Mouse (Mus musculus) CD4-positive, CD25-positive, alpha-beta regulatory T cell, adult 4 months (primary cell): ENCODE measurements at regions not wholly inside any gene's neighbourhood (a gene's known extent, or its start where the extent isn't known, plus 50 kb on each side); places are given as distances from the start of the nearest gene placed in this dataset.

Source experiments
- ATAC-seq: one replicate; pipeline ENCODE4 v1.8.0; 2017

DNA sequence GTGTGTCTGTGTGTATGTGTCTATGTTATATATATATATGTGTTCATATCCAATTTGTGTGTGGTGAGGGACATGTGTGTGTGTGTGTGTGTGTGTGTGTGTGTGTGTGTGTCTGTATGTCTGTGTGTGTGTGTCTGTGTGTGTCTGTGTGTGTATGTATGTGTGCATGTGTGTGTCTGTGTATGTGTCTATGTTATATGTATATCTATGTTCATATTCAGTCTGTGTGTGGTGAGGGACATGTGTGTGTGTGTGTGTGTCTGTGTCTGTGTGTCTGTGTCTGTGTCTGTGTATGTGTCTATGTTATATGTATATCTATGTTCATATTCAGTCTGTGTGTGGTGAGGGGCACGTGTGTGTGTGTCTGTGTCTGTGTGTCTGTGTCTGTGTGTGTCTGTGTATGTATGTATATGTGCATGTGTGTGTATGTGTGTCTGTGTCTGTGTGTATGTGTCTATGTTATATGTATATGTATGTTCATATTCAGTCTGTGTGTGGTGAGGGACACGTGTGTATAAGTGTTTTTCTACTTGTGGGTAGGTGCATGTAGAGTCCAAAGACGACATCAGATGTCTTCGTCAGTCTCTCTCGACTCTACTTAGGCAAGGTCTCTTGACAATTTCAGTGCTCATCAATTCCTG, 370.5 kb upstream of the Slc7a11 start:
- ATAC-seq = no peak

DNA sequence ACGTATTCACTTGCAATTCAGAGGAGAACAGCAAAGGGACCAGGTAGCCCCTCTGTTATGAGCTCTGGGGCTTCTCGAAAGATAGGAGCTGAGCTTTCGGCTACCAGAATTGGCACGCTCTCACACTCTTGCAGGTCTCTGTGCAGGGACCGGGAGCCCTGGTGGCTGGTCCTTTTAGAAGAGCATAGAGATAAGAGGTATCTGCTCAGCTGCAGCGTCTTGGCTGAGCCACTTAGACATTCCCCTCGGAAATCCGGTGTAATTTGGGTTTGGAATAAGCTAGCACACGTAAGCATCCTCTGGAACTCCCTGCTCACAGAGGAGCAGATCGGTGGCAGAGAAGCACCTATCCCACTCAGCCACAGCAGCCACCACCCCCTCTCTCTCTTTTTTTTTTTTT, 372.3 kb upstream of the Slc7a11 start:
- no peak for ATAC-seq

DNA sequence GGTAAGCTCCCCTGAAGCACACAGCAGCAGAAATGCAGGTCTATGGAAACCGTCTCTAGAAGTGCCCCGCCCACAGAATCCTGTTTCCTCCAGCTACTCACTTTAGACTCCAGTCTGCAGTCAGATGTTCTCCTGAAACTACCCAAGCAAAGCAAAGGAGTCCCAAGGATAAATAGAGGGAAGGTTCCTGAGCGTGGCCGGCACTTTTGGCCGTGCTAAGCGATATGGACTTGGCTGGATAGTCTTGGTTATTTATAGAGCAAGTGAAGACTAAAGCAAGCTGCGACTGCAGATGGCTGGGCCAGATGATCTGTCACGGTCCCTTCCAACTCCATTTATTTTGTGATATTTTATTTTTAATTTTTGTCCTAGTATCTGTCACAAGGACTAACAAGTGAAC, 373.1 kb upstream of the Slc7a11 start:
- no peak for ATAC-seq

DNA sequence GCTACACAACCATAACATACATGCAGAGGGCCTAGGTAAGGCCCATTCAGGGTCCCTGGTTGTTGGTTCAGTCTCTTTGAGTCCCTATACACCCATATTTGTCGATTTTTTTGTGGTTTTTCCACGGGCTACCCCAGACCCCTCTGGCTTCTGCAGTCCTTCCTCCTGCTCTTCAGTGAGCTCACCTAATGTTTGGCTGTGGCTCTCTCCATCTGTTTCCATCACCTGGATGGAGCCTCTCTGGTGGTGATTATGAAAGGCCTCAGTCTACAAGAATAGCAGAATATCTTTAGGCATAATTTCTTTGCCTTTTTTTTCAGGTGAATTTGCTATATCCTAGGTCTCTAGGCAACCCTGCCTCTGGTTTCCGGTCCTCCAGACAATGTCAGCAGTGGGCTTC, 373.9 kb upstream of the Slc7a11 start:
- ATAC-seq = no peak

DNA sequence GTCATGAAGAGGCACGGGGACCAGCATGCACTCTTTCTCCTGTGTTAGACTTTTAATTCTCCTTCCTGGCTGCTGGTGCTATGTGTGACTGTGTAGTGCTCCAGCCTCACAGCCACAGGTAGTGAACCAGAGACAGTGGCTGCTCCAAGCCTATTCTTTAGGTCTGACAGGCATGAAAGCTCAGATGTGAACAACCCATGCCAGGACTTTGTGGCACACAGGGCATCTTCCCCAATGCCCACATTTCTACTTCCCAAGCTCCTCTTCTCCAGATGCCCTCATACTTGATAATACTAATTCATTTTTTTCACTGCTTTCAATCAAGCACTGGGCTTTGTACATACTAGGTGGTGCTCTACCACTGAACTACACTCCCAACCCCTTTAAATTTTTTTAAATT, 377.4 kb upstream of the Slc7a11 start:
- ATAC-seq = no peak

DNA sequence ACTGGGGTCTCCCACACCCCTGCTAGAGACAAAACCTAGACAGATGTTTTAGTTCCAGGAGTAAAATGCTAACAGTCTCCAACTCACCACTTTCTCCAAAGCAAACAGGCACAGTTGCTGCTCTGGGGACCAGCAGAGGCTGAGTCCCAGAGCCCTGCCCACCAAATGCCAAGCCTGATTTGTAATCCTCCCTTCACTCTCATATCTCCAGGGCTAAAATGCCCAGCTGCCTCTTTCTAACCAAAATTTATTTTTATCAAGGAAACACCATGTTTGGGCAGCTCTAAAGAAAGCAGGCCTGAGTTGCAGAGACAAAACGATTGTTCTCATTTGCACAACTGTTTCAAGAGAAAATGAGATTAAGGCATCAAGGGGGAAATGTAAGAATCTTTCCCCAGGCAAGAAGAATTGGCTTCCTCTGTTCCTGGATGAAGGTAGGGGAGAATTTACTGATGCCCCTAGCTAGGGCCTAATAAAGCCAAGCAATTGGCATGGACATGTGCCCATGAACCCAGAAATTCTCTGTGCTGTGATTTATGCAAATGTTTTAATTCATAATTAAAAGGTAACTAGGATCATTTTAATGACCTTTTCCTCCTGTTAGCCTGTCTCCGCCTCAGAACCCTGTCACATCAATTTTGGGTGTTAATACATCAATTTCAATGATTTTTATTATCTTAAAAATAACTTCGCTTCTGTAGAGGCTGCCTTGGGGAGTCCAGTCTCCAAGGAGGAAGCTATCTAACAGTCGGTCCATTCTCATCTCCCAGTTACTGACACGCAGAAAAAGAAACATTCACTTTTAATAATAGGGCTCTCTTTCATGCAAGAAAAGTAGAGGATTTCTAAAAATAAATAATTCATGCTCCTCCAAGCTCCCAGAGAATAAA, 382.4 kb upstream of the Slc7a11 start:
- ATAC-seq = no peak

DNA sequence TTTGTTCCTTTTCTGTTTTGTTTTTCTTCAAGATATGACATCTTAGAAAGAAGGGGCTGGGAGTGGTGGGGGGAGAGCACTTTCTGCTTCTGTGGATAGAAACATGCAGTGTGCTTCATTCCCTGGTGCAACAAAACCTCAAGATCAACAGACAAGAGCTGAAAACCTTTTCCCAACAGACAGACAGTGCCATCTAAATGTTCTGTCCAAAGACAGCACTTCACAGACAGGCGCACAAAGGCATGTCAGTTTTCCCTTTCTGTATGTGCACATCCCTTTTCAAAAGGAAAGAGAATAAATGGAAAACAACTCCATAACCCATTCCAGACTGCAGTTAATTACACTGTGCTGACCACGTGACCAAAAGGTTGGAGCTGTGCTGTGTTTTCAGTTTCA, 383.0 kb upstream of the Slc7a11 start:
- ATAC-seq = no peak

DNA sequence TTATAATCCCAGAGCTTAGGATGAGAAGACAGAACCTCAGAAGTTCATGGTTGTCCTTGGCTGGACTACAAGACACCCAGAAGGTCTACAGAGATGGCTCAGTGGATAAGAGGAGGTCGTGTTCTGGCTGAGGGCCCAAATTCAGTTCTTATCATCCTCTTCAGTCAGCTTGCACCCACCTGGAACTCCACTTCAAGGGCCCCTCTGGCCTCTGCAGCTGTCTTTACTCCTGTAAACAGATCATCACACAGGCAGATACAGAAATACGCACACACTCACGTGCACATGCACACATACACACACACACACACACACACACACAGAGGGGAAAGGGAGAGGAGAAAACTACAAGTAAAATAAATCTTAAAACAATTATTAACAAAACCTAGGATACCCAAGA, 385.8 kb upstream of the Slc7a11 start:
- ATAC-seq = no peak

DNA sequence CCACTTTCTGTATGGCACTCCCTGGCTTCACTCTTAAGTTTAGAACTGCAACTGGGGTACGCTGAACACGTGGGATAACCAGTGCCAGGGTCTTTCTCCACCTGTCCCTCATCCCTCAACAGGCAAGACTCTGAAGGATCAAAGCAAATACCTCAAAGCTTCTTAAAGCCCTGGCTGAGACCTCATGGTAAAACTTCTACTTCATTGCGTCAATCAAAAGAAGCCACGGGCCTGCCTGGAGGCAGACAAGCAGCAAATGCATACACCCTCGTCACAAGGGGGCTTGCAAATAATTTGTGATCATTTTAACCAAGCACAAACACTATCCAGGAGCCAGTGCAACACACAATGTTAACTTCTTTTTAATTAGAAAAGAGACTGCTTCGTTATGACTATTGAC, 387.0 kb upstream of the Slc7a11 start:
- no peak for ATAC-seq

DNA sequence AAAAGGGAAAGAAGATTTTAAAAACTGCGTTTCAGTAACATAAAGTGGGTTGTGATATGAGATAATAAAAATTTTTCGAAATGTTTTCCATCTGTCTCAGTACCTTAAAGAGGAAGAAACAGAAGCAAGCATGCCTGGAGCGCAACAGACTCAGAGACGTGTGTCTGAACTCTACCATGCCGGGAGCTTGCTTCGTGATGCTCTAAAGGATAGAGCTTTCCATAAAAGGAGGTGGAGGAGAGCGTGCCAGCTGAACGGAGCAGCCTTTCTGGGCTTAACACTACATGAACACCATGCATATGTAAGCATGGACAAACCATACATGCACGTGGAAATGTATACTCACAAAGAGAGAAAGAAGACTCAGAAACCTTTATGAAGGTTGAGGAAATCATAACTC, 387.5 kb upstream of the Slc7a11 start:
- ATAC-seq = no peak

DNA sequence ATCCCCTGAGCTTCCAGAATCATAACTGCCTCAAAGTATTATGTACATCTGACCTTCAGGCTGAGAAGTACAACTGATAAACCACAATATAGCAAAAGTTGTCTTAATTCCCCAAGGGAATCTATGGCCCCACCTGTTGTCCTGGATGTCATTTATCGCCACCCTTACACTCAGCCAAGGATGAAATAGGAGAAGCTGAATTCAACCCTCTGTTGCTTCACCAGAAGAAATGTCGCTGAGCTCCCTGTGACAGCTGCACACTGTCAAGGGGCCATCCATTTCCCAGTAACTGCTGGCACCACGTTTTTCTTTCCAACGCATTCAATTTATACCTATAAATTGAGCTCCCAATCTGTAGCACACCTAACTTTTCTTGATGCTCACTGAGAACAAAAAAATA, 382.0 kb upstream of the Noct start:
- no peak for ATAC-seq

DNA sequence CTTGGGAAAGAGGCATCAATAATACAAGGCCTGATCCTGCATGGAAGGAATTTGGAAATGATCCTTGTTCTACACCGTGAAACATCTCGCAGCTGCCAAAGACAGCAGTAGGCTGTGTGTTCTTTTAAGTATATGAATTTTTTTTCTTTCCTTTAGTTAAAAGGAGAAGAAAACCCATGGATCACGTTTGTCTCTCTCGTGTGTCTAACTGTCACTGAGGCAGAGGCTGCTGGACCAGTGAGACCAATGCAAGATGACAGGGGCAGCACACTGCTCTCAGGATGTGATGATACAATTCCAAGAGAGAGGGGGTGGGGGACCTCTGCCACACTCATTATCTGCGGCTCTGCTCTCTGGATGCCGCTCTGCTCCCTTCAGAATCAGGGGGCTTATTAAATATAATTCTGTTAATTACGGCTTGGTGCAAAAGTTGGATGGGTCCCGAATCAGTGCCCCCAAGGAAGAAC, 379.4 kb upstream of the Noct start:
- ATAC-seq = no peak

DNA sequence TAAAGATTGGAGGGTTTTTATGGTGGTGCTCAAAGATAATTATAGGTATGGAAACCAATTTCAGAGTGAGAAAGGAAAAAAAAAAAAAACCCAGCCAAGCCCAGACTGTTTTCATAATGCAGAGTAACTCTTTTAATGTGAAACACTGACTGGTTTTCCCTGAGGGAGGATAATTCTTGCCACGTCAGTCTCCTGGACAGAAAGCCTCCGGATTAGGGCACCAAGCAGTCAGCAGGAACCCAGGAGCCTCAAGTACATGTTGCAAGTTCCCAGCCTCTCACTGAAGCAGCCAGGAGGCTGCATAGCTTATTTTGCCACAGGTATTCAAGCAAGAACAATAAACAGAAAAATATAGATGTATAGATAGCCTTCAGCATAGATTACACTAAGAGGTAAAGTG, 378.9 kb upstream of the Noct start:
- ATAC-seq = no peak

DNA sequence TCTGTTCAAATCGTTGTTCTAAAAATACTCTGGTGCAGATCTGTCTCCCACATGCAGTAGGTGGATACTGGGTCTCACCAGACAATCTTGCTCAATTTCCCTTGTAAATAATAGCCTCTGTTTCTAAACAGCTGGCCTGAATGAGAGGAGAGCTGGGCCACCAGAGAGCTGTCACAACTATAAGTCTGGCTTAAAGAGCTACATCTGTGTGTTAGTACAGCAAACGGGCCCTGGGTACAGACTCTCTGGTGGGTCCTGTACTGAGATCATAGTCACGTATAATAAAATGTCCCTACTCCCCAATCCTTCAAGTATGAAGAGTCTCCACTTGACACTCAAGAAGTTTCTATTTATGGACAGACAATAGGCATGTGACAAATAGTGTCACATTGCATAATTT, 375.7 kb upstream of the Noct start:
- ATAC-seq = no peak

DNA sequence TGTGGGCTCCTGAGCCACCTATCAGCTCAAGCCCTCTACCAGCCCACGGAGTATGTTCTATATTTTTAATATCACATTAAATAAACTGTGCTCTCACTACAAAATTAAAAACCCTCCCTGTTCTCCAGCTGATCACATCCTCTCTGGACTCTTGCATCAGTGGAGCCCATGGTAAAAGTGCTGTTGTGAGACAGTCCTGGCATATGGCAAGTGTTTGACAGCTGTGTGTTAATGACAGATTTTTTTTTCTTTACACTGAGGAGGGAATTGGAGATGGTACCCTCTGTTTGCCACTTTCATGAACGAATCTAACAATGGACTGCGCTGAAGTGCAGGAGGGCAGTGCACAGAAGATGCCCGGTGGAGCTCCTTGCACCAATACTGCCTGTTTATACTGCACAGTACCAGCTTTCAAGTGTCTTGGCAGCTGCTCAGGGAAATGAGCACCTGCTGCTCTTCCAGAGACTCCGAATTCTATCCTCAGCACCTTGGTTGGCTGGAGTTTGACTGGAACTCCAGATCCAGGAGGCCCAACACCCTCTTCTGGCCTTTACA, 373.1 kb upstream of the Noct start:
- ATAC-seq = no peak

DNA sequence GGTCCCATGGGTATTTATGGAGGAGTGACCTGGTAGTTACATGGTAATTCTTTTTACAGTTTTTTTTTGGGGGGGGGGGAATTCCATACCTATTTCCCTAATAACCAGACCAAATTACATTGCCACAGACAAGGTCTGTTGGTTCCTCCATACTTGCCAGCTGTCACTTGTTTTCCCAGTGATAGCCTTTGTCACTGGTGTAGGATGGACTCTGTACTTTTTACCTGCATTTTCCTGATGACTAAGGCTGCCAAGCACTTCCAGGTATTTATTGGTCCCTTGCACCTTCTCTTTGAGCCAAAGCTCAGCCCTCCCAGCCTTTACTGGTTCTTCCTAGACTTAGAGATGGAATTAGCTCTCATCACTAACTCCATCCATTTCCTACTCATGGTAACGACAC, 357.1 kb upstream of the Noct start:
- ATAC-seq = no peak

DNA sequence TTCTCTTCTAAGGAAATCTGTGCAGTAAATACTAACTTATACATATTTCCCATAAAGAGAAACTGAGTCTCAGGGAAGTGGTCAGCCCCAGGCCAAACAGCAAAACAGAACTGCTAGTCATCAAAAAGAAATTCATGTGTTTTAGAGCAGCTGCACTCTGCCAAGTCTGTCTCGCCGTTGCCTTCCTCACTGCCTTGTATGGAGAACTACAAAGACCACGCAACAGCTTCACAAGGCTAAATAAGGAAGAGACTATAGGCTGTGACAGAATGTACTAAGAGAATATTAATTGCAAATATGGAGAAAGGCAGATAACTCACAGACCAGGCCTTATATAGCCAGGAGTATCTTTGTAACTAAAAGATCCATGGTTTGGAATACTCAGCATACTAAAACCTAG, 355.0 kb upstream of the Noct start:
- no peak for ATAC-seq

DNA sequence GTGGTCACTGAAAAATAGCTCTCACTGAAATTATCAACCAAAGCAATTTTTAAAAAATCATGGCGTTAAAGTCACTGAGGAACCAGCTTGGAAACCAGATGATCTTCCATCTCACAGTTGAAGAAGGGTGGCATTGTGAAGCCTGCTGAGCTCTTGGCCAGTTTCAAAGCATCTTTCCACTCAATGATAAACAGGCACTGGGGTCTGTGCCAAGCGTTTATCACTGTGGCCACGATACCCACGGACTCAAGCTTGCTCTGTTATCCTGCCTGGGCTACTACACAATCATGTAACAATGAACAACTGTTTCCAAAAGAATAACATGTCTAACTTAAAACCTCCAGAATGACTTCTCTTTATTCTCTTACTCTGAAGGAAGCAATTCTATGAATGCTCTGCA, 345.2 kb upstream of the Noct start:
- ATAC-seq = no peak

DNA sequence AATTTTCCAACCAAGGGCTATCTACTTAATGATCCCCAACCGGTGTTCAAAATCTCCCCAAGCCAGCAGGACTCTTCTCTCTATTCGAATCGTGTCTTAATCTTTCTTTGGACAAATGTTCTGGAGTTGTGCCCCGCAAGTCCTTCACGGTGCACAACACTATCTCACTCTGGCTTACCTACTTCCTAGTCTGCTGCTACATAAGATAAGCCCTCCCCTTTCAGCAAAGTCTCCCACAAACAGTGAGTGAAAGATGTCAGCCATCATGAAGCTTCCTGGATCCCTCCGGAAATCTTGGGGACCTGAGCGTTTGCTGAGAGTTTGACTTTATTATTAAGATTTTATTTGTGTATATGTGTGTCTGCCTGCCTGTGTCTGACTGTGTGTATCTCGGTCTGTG, 344.7 kb upstream of the Noct start:
- ATAC-seq = no peak

DNA sequence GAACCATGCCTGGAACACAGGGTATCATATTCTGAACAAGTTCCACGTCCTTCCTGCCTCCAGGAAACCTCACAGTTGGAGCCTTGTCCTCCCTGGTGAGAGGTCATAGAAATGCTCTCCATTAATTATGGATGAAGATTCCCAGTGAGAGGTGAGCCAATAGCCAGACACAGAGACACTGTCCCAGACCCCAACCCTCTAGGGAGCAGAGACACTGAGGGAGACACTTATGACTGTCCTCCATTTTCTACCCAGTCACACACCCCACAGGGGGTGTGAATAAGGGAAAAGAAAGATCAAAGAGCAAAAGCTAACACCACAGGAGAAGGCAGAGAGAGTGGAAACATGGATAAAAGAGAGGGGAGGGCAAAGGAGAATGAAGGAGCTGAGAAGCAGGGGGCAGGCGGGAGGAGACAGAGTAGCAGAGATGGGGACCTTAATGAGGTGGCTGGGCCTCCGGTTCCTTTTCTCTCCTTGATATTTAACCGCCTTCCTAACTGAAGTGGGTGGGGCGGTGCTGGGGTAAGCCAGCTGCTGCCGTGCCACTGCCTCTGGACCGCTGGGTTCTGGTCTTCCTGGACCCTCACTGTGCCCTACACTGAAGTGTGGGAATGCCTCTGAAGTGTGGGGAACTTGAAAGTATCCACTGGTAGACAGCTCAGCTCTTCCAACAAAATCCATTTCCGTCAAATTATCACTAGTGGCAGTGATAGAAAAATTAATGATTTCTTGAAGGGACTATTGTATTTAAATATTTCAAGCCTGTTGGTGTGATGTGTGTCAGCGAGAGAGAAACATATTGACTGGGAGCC, 342.6 kb upstream of the Noct start:
- ATAC-seq = no peak

DNA sequence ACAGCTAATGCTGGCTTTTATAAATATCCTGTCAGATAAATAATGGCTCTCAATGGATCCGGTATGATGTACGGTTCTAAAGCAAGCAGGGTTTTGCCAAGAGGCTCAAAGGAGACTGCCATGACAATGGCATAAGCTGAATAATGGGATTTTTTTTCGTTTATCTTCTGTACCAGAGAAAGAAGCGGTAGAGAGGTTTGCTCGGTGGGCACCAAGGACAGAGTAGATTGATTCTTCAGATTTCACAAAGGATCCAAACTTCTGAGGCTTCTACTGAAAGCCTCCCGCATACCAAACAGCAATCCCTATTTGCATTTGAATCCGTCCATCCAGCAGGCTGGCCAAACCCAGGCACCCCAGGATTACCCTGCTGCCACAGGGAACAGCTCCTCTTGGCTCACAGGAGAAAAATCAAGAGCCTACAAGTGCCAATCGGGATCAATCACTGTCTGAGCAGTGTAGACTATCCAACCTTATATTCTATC, 342.0 kb upstream of the Noct start:
- ATAC-seq = no peak

DNA sequence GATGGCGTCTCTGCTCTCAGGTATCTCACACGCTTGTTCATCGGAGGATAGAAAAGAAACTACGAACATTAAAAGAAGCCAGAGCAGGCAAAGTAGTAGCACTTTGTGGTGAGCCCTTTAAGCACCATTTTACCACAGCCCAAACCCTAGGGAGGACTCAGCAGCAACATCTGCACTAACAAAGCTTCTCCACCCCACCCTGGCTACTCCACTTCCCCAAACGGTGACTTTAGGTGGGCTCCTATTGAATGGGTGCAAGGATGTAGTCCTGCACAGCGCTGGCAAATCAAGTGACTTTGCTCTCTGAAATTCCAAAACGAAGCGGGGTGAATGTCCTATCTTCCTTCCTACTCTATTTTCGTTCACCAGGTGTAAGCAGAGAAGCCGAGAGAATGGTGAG, 337.9 kb upstream of the Noct start:
- ATAC-seq = no peak

DNA sequence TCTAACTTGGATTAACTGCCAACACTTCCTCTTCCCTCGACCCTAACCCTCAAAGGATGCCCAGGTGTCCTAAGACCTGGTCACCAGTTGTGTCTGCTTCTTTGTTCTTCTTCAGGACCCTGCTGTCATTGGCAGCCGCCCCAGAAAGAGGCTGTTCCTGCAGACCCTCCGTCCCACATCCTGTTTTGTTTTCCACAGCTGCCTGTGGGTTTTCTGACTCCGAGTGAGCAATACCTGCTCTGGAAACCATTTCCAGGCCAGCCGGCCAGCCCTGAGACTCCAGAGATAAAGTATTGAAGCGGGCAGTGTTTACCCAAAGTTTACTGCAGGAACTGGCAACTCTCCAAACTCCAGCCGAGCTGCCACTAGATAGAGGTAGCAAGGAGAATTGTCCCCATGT, 337.2 kb upstream of the Noct start:
- no peak for ATAC-seq
